Mouse (Mus musculus): ENCODE measurements around the gene Nrros. TPM values are rescaled to one million over a fixed set of nuclear protein-coding genes. Genes with fewer than 3 reads are reported as not detected.

Nrros gene
- polyA plus RNA-seq, 1 experiment = 0.61 TPM

DNA sequence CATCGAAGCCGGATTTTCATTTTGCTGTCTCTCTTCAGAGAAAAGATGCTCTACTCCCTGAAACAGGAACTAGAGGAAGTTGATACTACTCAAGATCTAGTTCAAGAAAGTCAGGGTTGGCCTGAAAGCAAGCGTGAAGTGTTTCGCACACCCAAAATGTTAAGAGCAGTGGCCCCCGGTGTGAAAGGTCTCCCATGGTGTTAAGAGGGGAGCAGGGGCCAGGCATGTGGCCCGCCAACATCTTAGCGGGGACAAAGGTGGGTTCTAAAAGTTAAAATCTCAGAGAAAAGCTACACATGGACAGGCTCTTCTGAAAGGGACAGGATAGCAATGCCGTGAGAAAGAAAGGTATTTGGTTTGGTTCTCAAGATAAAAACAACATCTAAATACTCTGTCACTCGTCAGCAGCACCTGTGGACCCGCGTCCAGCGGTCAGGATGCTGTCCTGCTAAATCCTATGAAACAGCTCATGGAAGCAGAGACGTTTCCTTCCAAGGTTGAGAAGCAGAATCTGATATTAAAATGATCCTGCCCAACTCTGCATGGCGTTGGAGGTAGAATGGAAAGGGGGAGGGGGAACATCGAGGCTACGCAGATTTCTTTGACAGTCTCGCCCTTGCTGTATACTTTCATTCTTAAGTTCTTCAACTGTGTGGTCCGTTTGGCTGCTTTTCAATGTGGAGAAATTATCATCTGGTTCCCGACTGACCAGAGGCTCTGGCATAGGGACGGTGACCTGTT, 35.8 kb downstream of the Nrros start:
- H3K4me3 ChIP-seq (ENCODE audit: low read depth, low read length) = peak overlapping the region; percentile 29
- peaks cover 4% of the 10 kb centered on the region for H3K4me1 ChIP-seq (ENCODE audit: control insufficient read depth, insufficient read depth, low read length)
- no peaks in the 10 kb centered on the region for H3K36me3 ChIP-seq (ENCODE audit: control insufficient read depth, insufficient read depth, low read length, poor library complexity, severe bottlenecking)
- no peaks in the 10 kb centered on the region for H3K9me3 ChIP-seq (replicated peaks; ENCODE audit: control insufficient read depth, insufficient read depth, low read length, poor library complexity, severe bottlenecking)
- 0 out of 2 replicates have a peak overlapping the region, but pooled peaks have one; percentile 22 for H3K27ac ChIP-seq (ENCODE audit: insufficient read depth, low read length)
- H3K9ac ChIP-seq (ENCODE audit: low read depth, poor library complexity, severe bottlenecking) = peak overlapping the region; percentile 12
- TF ChIP-seq CTCF (IDR thresholded peaks at IDR 0.05; ENCODE audit: low read depth, low read length) = no peak
- TF ChIP-seq POLR2A (IDR thresholded peaks at IDR 0.05; ENCODE audit: insufficient read depth, low read length) = no peak
- TF ChIP-seq EP300 (IDR thresholded peaks at IDR 0.05; ENCODE audit: insufficient read depth, low read depth, low read length) = no peak
- H3K27me3 ChIP-seq (ENCODE audit: control insufficient read depth, insufficient read depth, low read length, poor library complexity, severe bottlenecking) = no peaks in the 10 kb centered on the region

DNA sequence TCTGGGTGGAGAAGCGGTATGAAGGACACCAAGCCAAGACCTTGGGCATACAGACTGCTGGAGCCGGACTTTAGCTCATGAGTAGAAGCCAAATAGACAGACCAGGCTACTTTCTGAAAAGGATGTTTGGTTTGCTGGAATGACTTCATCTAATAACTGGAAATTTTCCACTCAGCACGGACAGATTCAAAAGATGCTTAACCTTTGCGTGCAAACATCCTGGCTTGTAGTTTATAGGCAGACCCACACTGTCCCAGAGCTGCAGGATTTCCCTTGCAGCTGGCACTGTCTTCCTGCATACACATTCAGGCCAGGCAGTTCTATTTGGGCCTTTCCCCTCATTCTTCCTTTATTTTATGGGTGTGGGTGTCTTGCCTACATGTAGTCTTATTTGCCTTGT, 38.3 kb downstream of the Nrros start:
- Histone ChIP-seq H3K4me3 (ENCODE audit: low read depth, low read length) (no peak overlapping the region), H3K9ac (ENCODE audit: low read depth, poor library complexity, severe bottlenecking) (no peak overlapping the region), H3K27me3 (ENCODE audit: control insufficient read depth, insufficient read depth, low read length, poor library complexity, severe bottlenecking) (no peaks in the 10 kb centered on the region), H3K4me1 (ENCODE audit: control insufficient read depth, insufficient read depth, low read length) (peaks cover 4% of the 10 kb centered on the region), H3K27ac (ENCODE audit: insufficient read depth, low read length) (no peak overlapping the region), H3K36me3 (ENCODE audit: control insufficient read depth, insufficient read depth, low read length, poor library complexity, severe bottlenecking) (no peaks in the 10 kb centered on the region), H3K9me3 (replicated peaks; ENCODE audit: control insufficient read depth, insufficient read depth, low read length, poor library complexity, severe bottlenecking) (no peaks in the 10 kb centered on the region)
- TF ChIP-seq POLR2A (IDR thresholded peaks at IDR 0.05; ENCODE audit: insufficient read depth, low read length) (no peak), CTCF (IDR thresholded peaks at IDR 0.05; ENCODE audit: low read depth, low read length) (no peak), EP300 (IDR thresholded peaks at IDR 0.05; ENCODE audit: insufficient read depth, low read depth, low read length) (no peak)

DNA sequence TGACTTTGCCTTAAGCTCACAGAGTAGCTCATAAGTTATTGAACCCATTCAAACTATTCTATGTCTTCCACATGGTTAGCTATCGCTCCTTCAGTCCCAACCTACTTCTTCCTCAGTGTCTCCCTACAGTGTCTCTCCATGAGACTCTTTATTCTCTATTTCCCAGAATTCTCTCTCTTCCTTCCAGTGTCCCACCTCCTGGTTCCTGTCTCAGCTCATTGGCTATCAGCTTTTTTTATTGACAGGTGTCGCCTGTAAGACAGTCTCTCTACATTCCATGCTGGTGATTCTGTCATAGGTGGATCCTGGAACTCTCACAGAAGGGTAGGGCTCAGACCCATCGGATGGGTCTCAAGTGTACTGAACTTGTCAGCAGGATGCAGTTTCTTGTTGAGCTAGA, 40.0 kb downstream of the Nrros start:
- Histone ChIP-seq H3K4me3 (ENCODE audit: low read depth, low read length) (no peak overlapping the region), H3K36me3 (ENCODE audit: control insufficient read depth, insufficient read depth, low read length, poor library complexity, severe bottlenecking) (no peaks in the 10 kb centered on the region)

DNA sequence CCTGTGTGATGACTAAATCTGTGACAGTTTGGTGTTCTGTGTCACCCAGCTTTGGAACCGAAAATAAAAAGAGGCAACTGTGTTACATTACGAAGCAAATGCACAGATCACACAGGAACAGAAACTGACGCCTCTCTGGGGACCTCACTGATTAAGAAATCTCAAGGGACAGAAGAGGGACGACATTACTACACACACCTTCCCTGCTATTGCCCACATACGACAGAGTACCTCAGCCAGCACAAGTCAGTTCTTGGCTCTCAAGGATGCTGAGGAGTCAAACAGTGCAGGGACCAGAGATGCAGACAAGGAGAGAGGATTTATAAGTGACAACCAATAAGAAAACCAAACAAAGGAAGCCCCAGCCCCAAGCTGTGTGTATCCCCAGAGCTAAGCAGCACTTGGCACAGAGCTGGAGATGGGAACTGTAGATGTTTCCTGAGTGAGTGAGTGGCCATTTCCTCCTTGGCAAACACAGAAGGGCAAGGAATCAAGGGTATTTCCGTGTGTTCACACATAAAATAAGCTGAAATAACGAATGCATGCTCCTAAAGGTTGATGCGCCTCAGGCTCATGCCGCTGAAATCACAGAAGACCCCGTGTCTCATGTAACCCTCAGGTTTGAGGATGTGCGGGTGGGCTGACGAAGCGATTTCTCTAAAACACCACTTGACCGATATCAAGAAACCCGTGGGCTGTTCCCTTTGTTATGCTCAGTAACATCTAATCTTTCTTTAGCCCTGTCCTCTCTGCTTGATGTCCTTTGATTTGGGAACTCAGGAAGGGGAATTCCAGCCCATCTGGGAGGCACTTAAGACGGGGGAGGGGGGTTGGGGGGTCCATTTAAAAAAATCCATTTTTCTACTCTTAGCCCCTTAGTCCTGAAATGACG, 40.7 kb downstream of the Nrros start:
- Histone ChIP-seq H3K4me3 (ENCODE audit: low read depth, low read length) (no peak overlapping the region), H3K27ac (ENCODE audit: insufficient read depth, low read length) (peak overlapping the region; percentile 61), H3K9ac (ENCODE audit: low read depth, poor library complexity, severe bottlenecking) (no peak overlapping the region), H3K36me3 (ENCODE audit: control insufficient read depth, insufficient read depth, low read length, poor library complexity, severe bottlenecking) (no peaks in the 10 kb centered on the region), H3K27me3 (ENCODE audit: control insufficient read depth, insufficient read depth, low read length, poor library complexity, severe bottlenecking) (no peaks in the 10 kb centered on the region), H3K4me1 (ENCODE audit: control insufficient read depth, insufficient read depth, low read length) (peaks cover 4% of the 10 kb centered on the region), H3K9me3 (replicated peaks; ENCODE audit: control insufficient read depth, insufficient read depth, low read length, poor library complexity, severe bottlenecking) (no peaks in the 10 kb centered on the region)
- no peak for TF ChIP-seq POLR2A (IDR thresholded peaks at IDR 0.05; ENCODE audit: insufficient read depth, low read length)

More for the DNA sequence above, 40.0 kb downstream of the Nrros start:
- no peak overlapping the region for H3K27ac ChIP-seq (ENCODE audit: insufficient read depth, low read length)
- TF ChIP-seq CTCF (IDR thresholded peaks at IDR 0.05; ENCODE audit: low read depth, low read length) = no peak
- TF ChIP-seq POLR2A (IDR thresholded peaks at IDR 0.05; ENCODE audit: insufficient read depth, low read length) = no peak
- TF ChIP-seq EP300 (IDR thresholded peaks at IDR 0.05; ENCODE audit: insufficient read depth, low read depth, low read length) = no peak
- no peaks in the 10 kb centered on the region for H3K27me3 ChIP-seq (ENCODE audit: control insufficient read depth, insufficient read depth, low read length, poor library complexity, severe bottlenecking)
- no peak overlapping the region for H3K9ac ChIP-seq (ENCODE audit: low read depth, poor library complexity, severe bottlenecking)
- peaks cover 4% of the 10 kb centered on the region for H3K4me1 ChIP-seq (ENCODE audit: control insufficient read depth, insufficient read depth, low read length)
- no peaks in the 10 kb centered on the region for H3K9me3 ChIP-seq (replicated peaks; ENCODE audit: control insufficient read depth, insufficient read depth, low read length, poor library complexity, severe bottlenecking)

DNA sequence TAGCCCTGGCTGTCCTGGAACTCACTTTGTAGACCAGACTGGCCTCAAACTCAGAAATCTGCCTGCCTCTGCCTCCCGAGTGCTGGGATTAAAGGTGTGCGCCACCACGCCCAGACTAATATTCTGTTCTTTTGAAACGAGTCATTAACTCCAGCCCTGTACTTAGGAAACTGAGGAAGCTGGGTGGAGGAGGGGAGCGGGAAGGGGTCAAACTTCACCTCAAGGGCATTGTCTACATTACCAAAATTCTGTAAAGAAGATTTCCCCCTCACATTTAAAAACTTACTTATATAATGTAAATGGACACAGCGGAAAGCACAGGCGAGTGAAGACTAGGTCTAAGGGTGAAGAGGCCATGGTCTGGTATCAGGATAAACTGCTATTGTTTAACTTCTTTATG, 41.4 kb downstream of the Nrros start:
- H3K27ac ChIP-seq (ENCODE audit: insufficient read depth, low read length) = no peak overlapping the region
- no peaks in the 10 kb centered on the region for H3K9me3 ChIP-seq (replicated peaks; ENCODE audit: control insufficient read depth, insufficient read depth, low read length, poor library complexity, severe bottlenecking)
- H3K27me3 ChIP-seq (ENCODE audit: control insufficient read depth, insufficient read depth, low read length, poor library complexity, severe bottlenecking) = no peaks in the 10 kb centered on the region
- H3K4me1 ChIP-seq (ENCODE audit: control insufficient read depth, insufficient read depth, low read length) = peaks cover 4% of the 10 kb centered on the region
- H3K9ac ChIP-seq (ENCODE audit: low read depth, poor library complexity, severe bottlenecking) = no peak overlapping the region
- no peaks in the 10 kb centered on the region for H3K36me3 ChIP-seq (ENCODE audit: control insufficient read depth, insufficient read depth, low read length, poor library complexity, severe bottlenecking)
- TF ChIP-seq CTCF (IDR thresholded peaks at IDR 0.05; ENCODE audit: low read depth, low read length) (no peak), POLR2A (IDR thresholded peaks at IDR 0.05; ENCODE audit: insufficient read depth, low read length) (no peak), EP300 (IDR thresholded peaks at IDR 0.05; ENCODE audit: insufficient read depth, low read depth, low read length) (no peak)
- no peak overlapping the region for H3K4me3 ChIP-seq (ENCODE audit: low read depth, low read length)

DNA sequence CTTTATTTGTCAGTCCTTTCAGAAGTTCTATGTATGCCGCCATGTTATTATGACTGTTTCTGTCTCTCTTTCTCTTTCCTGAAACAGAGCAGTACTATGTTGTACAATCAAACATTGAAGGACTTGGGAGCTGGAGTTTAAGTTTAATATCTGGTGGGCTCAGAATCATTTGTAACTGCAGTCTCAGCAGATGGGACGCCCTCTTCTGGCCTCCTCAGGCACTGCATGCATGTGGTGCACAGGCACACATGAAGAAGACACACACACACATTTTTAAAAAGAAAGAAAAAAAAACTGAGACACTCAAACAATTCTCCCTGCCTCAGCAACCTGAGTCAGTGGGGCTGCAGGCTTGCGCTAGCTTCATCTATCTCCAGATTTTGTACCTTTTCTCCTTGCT, 44.9 kb downstream of the Nrros start:
- H3K36me3 ChIP-seq (ENCODE audit: control insufficient read depth, insufficient read depth, low read length, poor library complexity, severe bottlenecking) = no peaks in the 10 kb centered on the region
- H3K4me1 ChIP-seq (ENCODE audit: control insufficient read depth, insufficient read depth, low read length) = peaks cover 1% of the 10 kb centered on the region
- TF ChIP-seq POLR2A (IDR thresholded peaks at IDR 0.05; ENCODE audit: insufficient read depth, low read length) = no peak
- peak; percentile 26 for TF ChIP-seq CTCF (IDR thresholded peaks at IDR 0.05; ENCODE audit: low read depth, low read length)

More for the DNA sequence above, 44.9 kb downstream of the Nrros start:
- Histone ChIP-seq H3K4me3 (ENCODE audit: low read depth, low read length) (no peak overlapping the region), H3K27me3 (ENCODE audit: control insufficient read depth, insufficient read depth, low read length, poor library complexity, severe bottlenecking) (no peaks in the 10 kb centered on the region), H3K9ac (ENCODE audit: low read depth, poor library complexity, severe bottlenecking) (no peak overlapping the region), H3K27ac (ENCODE audit: insufficient read depth, low read length) (no peak overlapping the region), H3K9me3 (replicated peaks; ENCODE audit: control insufficient read depth, insufficient read depth, low read length, poor library complexity, severe bottlenecking) (no peaks in the 10 kb centered on the region)
